Mouse (Mus musculus) layer of hippocampus, postnatal 14 days (tissue): ENCODE measurements at regions not wholly inside any gene's neighbourhood (a gene's known extent, or its start where the extent isn't known, plus 50 kb on each side); places are given as distances from the start of the nearest gene placed in this dataset.

Experiments
- DNase-seq, 2 experiments: peaks; one replicate each; pipeline ENCODE4 v3.0.0; 2021 to 2022; ENCODE audit warnings: low spot score in 2 of 2, mixed read lengths in 1 of 2

GRCm38 (mm10) chr9:47054595-47054994, 56.1 kb downstream of the Gm4791 start:
- peak in 1 of 2 experiments; percentile 12 for DNase-seq

DNA sequence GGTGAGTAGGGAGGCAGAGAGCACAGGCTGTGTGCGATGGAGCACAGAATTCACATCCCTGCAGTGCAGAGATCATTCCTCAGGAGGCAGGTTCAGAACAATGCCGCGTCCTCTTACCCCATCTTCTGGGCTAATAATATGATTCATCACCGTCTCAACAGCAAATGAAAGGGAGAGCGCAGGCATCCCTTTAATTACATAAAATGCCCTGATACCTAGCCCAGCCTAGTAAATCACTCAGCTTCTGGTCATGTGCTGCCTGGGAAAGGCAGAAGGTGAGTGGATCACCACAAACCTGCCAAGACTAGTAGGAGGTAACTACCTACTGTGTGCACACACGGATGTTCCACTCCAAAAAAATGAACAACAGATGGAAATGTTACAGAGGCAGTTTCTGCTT, 57.0 kb downstream of the Gm4791 start:
- DNase-seq, result no peak

GRCm38 (mm10) chr9:47059339-47060005, 60.9 kb downstream of the Gm4791 start:
- DNase-seq, result no peak

- peak in 1 of 2 experiments; percentile 15 for DNase-seq
These were observed 62.2 kb downstream of the Gm4791 start for GRCm38 (mm10) chr9:47060757-47061156.

GRCm38 (mm10) chr9:47062516-47062915, 64.0 kb downstream of the Gm4791 start:
- DNase-seq, result no peak

- no peak for DNase-seq
These were observed 65.2 kb downstream of the Gm4791 start for GRCm38 (mm10) chr9:47063751-47064150.

GRCm38 (mm10) chr9:47064463-47065032, 66.0 kb downstream of the Gm4791 start:
- no peak for DNase-seq

DNA sequence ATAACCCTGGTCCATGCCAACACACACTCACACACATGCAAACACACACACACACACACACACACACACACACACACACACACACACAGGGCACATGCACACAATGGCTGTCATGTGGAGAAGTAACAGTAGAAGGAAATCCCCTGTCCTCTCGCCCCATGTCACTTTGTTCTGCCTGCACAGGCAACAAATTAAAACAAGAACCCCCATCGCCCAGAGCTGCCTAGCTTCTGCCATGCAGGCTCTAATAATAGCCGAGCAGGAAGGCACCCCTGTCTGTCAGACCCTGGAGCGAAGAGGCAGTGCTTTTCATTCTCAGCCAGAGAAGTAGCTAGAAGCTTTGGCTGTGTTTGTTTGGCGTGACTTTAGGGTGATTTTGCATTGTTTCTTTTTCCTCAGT, 70.9 kb downstream of the Gm4791 start:
- peak; percentile 19 to 20 for DNase-seq

DNA sequence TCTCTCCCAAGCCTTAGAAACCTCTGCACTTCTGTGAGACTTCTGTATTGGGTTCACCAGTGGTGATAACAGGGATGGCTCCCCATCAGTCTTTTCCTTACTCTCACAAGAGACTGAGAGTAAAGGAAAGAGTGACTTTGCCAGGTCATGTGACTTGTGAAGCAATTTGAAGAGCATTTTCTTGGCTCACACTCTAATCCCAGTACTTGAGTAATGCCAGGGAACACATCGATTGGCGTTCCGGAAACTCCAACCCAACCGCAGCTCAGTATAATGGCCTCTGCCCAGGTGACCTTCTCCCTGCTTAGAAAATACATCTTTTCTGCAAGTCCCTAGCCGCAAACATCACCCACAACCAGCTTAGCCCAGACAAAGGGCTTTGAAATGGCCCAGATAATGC, 72.4 kb downstream of the Gm4791 start:
- DNase-seq, result no peak

- peak in 1 of 2 experiments; percentile 15 for DNase-seq
These were observed 78.4 kb downstream of the Gm4791 start for GRCm38 (mm10) chr9:47076946-47077345.

DNA sequence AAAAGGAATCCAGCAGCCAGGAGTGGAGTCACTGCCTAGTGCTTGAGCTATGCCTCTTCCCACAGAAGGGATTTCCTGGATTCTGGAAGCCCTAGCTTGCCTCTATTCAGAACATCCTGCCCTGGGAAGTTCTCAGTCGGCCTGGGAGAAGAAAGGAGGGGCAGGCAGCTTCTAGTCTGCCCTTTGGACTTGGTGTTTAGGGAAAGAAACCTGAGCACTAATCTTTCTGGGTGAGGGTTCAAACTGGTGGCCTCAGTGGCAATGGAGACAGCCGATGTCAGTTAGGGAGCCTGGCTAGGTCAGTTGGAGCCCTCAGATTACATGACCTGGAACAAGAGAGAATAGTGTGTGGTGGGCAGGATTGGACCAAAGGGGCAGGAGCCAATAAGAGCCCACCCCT, 78.9 kb downstream of the Gm4791 start:
- no peak for DNase-seq

DNA sequence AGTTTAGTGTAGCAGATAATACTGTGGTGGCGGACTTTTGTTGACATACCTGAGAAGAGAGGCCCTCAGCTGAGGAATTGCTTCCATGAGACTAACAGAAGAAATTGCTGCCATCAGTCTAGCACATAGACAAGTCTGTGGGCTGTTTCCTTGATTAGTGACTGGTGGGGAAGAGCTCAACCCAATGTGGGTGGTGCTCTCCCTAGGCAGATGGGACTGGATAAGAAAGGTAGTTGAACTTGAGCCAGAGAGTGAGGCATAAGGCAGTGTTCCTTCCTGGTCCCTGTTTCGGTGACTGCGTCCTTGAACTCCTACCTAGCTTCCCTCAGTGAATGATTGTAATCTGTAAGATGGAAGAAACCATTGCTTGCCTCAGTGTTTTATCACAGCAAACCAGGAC, 79.4 kb downstream of the Gm4791 start:
- DNase-seq, result no peak

DNA sequence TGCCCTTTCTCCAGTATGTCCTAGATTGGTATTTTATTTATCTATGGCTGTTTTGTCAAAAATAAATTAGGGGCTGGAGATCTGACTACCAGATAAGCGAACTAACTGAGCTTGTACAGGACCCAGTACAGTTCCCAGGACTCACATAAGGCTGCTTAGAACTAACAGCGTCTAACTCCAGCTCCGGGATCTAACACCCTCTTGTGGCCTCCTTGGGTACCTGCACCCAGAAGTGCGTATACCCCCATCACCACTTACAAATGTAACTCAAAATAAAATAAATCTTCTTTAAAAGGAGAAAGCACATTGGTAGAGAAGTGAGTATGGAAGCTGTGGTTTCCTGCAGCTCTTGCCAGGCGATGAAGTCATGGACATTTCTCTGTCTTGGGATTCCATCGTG, 82.9 kb downstream of the Gm4791 start:
- DNase-seq, result no peak

DNA sequence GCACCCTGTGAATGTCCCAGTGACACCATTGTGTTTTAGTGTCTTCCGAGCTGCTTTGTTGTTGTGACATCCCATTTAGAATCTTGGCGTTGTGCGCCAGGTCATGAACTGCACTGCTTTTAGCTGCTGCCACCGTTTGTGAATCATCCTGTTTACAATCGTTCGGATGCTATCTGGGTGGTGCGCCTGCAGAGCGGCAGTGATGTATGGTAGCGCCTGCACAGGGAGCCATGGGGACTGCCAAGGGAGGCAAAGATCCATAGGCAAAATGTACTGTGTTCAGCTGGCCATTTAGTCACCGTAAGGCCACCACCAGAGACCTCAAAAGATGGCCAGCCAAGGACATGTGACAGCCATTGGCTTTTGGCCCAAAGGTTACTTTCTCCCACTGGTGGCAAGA, 93.3 kb downstream of the Gm4791 start:
- DNase-seq, result no peak

GRCm38 (mm10) chr9:47095656-47096055, 97.1 kb downstream of the Gm4791 start:
- peak in 1 of 2 experiments; percentile 16 for DNase-seq

GRCm38 (mm10) chr9:47103316-47103715, 104.8 kb downstream of the Gm4791 start:
- no peak for DNase-seq

- DNase-seq, result no peak
These were observed 105.4 kb downstream of the Gm4791 start for GRCm38 (mm10) chr9:47103966-47104365.

DNA sequence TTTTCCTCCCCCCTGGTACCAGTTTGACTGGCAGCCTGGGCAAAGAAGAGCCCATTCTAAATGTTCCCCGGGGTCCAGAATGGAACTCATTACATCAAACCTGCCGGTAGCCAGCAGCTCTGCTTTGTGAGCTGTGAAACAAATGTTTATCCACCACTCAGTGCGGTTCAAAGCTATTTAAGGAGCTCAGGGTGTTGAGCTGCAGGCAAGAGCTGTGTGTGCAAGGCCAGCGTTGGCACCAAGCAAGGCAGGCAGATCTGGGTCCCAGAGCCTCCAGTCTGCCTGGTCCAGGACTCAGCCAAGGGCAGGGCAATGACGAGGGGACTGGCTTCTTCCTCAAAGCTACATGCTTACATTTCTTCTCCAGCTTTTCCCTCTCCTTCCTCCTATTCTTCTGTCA, 109.6 kb downstream of the Gm4791 start:
- peak in 1 of 2 experiments; percentile 29 for DNase-seq

DNA sequence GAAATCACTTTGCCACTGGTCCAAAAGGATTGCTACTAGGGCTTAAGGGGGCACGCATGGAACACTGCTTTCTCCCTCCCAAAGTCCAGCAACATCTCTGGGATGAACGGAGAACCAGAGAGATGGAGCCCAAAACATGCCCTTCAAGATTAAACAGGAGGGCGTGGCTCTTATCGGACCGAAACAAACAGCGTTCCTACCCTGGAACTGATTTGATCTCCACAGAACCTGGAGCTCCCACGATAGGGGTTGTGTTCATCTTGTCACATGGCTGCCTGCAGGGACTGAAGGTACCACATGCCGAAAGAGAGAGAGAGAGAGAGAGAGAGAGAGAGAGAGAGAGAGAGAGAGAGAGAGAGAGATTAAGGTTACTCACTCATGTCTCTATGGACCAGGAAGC, 120.7 kb downstream of the Gm4791 start:
- no peak for DNase-seq

DNA sequence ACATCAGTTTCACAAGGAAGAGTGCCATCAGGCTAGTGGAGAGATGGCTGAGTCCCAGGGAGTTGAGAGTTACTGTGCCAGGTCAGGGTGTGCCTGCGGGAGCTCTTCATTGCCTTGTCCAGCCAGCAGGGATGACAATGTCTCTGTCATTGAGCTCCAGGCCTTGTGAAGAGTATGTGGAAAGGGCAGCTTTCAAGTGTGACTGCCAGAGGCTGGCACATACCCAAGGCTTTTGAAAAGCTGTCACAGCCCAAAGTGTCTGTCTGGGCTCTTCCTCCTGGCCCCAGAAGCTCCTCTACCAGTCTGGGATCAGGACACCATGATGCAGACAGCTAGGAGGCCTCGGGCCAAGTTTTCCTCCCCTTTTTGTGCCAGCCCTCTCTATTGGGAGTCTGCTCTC, 124.6 kb downstream of the Gm4791 start:
- peak in 1 of 2 experiments; percentile 28 for DNase-seq

DNA sequence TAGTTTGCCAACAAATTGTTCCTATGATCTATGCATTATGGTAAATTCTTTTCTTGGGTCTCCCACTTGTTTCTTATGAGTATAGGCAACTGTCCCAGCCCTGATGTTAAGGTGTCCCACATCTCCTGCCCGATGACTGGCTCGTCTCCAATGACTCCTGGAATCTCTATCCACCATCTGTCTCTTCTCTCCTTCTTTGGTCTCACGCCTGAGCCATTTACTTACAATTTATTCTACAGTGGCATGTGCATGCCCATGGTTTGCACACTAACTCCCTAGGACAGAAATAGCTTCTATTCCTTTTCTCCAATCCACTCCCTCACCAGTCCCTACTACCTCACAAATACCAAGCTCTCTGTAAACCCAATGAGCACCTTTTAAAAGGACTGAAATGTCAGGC, 127.0 kb downstream of the Gm4791 start:
- no peak for DNase-seq

DNA sequence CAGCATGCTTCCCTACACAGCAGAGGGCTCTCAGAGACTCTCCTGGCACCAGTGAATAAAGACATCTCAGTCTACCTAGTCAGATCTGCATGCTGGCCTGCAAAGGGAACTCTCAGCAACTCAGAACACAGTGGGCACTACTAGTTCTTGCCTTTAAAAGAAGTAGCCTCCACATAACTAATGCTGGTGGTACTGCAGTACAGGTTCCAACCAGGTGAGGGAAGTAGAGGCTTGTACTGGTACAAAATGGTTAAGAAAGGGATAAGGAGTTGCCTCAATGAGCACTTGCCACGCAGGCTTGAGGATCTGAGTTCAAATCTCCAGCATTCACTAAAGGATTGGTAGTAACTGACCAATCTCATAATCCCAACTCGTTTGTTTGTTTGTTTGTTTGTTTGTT, 127.7 kb downstream of the Gm4791 start:
- no peak for DNase-seq

DNA sequence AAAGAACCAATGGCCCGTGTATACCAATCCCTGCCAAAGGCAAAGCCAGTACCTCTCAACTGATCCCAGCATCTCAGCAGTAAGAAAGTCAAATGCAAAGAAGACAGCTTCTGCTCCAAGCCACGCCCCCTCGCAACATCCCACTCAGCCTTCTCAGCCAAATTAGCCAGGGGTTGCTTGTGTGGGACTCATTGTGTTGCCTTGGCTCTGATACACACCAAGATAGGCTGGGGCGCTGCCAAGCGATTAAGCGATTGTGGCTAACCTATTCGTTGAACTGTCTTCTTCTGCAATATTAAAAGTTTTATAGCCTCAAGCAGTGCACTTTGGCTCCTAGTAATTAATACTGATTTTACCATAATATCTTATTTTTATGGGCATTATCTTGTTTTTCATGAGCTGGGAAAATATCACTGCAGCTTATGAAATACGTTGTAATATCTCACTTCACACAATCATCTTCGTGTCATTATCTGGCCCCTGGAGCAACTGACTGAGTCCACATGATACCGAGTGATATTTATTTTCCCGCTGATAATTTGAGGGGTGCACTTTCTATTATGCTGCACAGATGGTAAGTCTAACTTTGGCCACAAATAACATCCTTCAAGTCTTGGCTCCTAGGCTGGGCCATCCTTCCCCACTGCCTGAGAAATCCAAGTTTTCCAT, 129.3 kb downstream of the Gm4791 start:
- DNase-seq, result no peak
